Mouse (Mus musculus) hindbrain, embryonic 16.5 days (tissue): ENCODE measurements at regions not wholly inside any gene's neighbourhood (a gene's known extent, or its start where the extent isn't known, plus 50 kb on each side); places are given as distances from the start of the nearest gene placed in this dataset.
A peak's percentile ranks its signal among the peaks of the same experiment; 100 is the strongest.

Experiments used
- ATAC-seq: fragments of 200-750 bp; cut with Nextera tagmentation; 2 replicates; pipeline ENCODE4 v1.8.0; 2017; ENCODE audit warnings: moderate TSS enrichment, moderate library complexity
- H3K27ac ChIP-seq: fragments of 300-500 bp; sonication (generic); 2 replicates; pipeline ENCODE4 v1.5.1; 2014; ENCODE audit warnings: low read depth, mild to moderate bottlenecking, control low read depth, low read length, moderate library complexity
- H3K27me3 ChIP-seq: fragments of 300-500 bp; sonication (generic); replicated peaks from 2 replicates; pipeline ENCODE4 v1.6.1; 2014; ENCODE audit warnings: low read length; ENCODE audit not compliant: control insufficient read depth, insufficient read depth
- H3K36me3 ChIP-seq: fragments of 300-500 bp; sonication (generic); 2 replicates; pipeline ENCODE4 v1.6.1; 2014; ENCODE audit warnings: mild to moderate bottlenecking, low read length, moderate library complexity, mixed read lengths; ENCODE audit not compliant: control insufficient read depth, insufficient read depth
- H3K4me1 ChIP-seq: fragments of 300-500 bp; sonication (generic); 2 replicates; pipeline ENCODE4 v1.6.1; 2014; ENCODE audit warnings: low read depth, low read length; ENCODE audit not compliant: control insufficient read depth, insufficient read depth
- H3K4me2 ChIP-seq: fragments of 300-500 bp; sonication (generic); 2 replicates; pipeline ENCODE4 v1.6.1; 2014; ENCODE audit warnings: mild to moderate bottlenecking, low read length, control low read depth, moderate library complexity
- H3K4me3 ChIP-seq: fragments of 300-500 bp; sonication (generic); 2 replicates; pipeline ENCODE4 v1.5.1; 2014; ENCODE audit warnings: mild to moderate bottlenecking, low read length, control low read depth, moderate library complexity
- H3K9ac ChIP-seq: fragments of 300-500 bp; sonication (generic); 2 replicates; pipeline ENCODE4 v1.6.1; 2014; ENCODE audit warnings: low read depth, mild to moderate bottlenecking, control low read depth, low read length, moderate library complexity
- H3K9me3 ChIP-seq: fragments of 300-500 bp; sonication (generic); 2 replicates; pipeline ENCODE4 v1.6.1; 2014; ENCODE audit warnings: mild to moderate bottlenecking, low read length, moderate library complexity; ENCODE audit not compliant: control insufficient read depth
- WGBS: fragments of 180-500 bp; shearing (Covaris S2); extraction: QIAGEN DNeasy Blood & Tissue Kit; methylation state at CpG from one replicate; pipeline ENCODE4 v1.1.7; 2014; 5-methylcytosine and 5-hydroxymethylcytosine counted together

- no peaks in the 10 kb centered on the region for H3K4me1 ChIP-seq
- no peak overlapping the region for H3K4me3 ChIP-seq
- peak; percentile 61; the same call in 1 of the 2 replicates for ATAC-seq
- no peaks in the 10 kb centered on the region for H3K9me3 ChIP-seq
- 14% methylated on average over 3 of the region's 3 CpGs for WGBS
- no peak overlapping the region for H3K27ac ChIP-seq
- H3K36me3 ChIP-seq: no peaks in the 10 kb centered on the region
- no peaks in the 10 kb centered on the region for H3K27me3 ChIP-seq
- H3K9ac ChIP-seq: no peak overlapping the region
- H3K4me2 ChIP-seq: no peak overlapping the region
These were observed 396.6 kb downstream of the Dnajb9 start for GRCm38 (mm10) chr12:43813559-43813958.

DNA sequence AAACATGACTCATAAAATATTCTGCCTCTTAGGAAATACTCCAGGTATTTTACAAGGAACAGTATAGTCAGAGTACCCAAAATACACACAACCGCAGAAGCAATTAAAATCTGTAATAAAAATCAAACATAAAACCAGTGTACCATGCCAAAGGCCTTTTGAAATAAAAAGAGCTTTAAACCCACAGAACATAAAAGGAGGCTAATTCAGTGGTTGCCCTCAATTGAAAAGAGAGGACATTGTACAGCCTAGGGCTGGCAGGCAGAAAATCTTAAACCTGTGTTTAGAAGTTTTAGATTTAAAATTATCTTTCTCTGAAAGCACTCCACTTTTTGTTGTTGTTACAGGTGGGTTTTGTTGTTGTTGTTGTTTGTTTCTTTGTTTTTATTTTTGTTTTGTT lies 437.4 kb downstream of the Dnajb9 start:
- Histone ChIP-seq H3K4me2 (no peak overlapping the region), H3K27ac (no peak overlapping the region), H3K9me3 (no peaks in the 10 kb centered on the region), H3K4me3 (no peak overlapping the region), H3K27me3 (no peaks in the 10 kb centered on the region), H3K9ac (no peak overlapping the region), H3K36me3 (no peaks in the 10 kb centered on the region), H3K4me1 (no peaks in the 10 kb centered on the region)
- WGBS: 67% methylated on average over 1 of the region's 1 CpGs
- ATAC-seq: no peak

- no peaks in the 10 kb centered on the region for H3K4me1 ChIP-seq
- ATAC-seq: no peak
These were observed 448.0 kb downstream of the Dnajb9 start for GRCm38 (mm10) chr12:43762151-43762550.

More at GRCm38 (mm10) chr12:43762151-43762550, 448.0 kb downstream of the Dnajb9 start:
- H3K27ac ChIP-seq: no peak overlapping the region
- no peak overlapping the region for H3K4me3 ChIP-seq
- H3K4me2 ChIP-seq: no peak overlapping the region
- no peaks in the 10 kb centered on the region for H3K9me3 ChIP-seq
- H3K9ac ChIP-seq: no peak overlapping the region
- H3K36me3 ChIP-seq: no peaks in the 10 kb centered on the region
- WGBS: 47% methylated on average over 1 of the region's 1 CpGs
- H3K27me3 ChIP-seq: no peaks in the 10 kb centered on the region
